Mouse (Mus musculus) heart, postnatal 4 days (tissue): Measurements from ENCODE around the gene Ccdc170. TPM values are rescaled to one million over a fixed set of nuclear protein-coding genes. Genes with fewer than 3 reads are reported as not detected.

ENCODE experiments used
- DNase-seq: peaks from one replicate; pipeline ENCODE4 v3.0.0; 2021
- total RNA-seq, 2 experiments: library from RNA; stranded (reverse); gene quantifications; 2 replicates each; pipeline ENCODE4 v1.2.3; 2021

Gene Ccdc170
- total RNA-seq, 2 experiments from 2014 or later: 0.19 to 0.23 TPM

GRCm38 (mm10) chr10:4522116-4522515 lies 39.8 kb downstream of the Ccdc170 start:
- DNase-seq: no peak

GRCm38 (mm10) chr10:4523078-4523477 lies 40.8 kb downstream of the Ccdc170 start:
- no peak for DNase-seq

GRCm38 (mm10) chr10:4528043-4528442 lies 45.7 kb downstream of the Ccdc170 start:
- no peak for DNase-seq

- DNase-seq: no peak
Measured at GRCm38 (mm10) chr10:4530638-4531235, 48.4 kb downstream of the Ccdc170 start.

- no peak for DNase-seq
Measured at GRCm38 (mm10) chr10:4531933-4532332, 49.6 kb downstream of the Ccdc170 start.

- DNase-seq: no peak
Measured at GRCm38 (mm10) chr10:4532731-4533130, 50.4 kb downstream of the Ccdc170 start.

DNA sequence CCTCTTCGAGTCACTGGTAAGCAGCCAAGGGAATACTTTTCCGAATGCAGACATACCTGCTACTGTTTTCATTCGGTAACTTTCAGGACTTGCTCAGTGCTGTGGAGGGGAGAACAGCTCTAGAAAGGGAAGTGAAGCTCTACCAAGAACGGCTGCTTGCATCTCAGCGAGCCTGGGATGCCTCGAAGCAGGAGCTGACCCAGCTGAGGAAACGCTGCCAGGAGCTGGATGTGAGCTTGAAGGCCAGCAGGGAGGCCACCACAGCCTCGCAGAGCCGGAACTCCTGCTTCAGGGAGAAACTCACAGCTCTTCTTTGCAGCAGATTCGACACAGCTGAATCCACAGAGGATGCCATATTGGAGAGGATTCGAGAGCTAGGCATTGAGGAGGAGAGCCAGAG lies 51.6 kb downstream of the Ccdc170 start:
- peak; percentile 17 for DNase-seq

- peak; percentile 12 for DNase-seq
Measured at GRCm38 (mm10) chr10:4545550-4545949, 63.2 kb downstream of the Ccdc170 start.

GRCm38 (mm10) chr10:4553442-4554119 lies 71.3 kb downstream of the Ccdc170 start:
- DNase-seq: no peak

DNA sequence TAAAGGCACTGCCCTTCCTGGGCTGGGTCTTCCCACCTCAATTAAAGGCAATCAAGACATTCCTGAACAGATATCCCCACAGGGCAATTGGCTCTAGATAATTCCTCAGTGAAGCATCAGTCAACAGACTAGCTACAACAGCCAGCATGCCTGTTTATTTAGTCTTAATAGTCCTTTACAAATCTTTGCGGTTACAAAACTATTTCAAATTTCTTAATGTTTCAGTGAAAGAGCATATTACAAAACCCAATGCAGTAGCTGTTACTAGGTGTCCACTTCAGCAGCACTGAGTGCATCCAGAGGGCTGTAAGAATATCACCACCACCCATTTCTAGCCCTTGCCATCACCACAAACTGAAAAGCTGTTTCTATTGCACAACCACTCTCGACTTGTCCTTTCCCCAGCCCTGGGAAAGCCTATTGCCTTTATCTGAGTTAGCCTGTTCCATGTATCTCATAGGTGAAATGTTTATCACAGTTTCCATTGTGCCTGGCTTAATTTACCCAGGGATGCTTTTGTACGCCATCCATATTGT lies 74.6 kb downstream of the Ccdc170 start:
- DNase-seq: no peak

DNA sequence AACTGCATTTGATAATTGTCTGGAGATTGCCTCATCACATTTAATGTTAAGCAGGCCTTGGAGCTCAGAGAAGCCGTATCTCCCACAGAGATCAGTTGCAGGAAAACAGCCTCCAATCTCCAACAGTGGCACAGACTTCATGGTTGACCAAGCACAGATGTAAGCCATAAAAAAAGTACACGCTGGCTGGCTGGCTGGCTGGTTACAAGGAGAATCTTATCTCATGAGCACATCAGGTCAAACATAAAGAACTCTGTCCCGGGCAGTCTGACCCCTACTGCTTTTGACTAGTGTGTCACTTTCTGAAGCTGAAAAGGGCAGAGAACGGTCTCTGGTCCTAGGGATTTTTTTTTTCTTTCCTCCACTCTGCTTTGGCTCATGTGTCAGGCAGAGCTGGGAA lies 76.8 kb downstream of the Ccdc170 start:
- DNase-seq: no peak

GRCm38 (mm10) chr10:4565148-4565547 lies 82.8 kb downstream of the Ccdc170 start:
- DNase-seq: no peak

DNA sequence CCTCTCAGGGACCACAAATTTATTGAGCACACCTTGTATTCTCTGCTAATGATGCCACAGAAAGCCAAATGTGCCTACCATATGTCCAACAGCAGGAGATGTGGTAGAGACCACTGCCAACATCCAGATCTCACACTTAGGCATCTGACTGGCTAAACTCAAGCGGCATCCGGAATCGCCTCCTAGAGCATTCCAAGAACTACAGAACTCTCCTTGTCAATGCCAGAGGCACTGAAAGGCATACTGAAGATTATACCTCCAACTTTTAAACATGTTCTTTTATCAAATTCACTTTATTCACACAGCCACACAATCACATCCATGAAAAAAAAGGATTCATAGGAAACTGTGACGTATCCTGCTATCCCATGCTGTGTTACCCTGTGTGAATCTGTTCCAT lies 88.5 kb downstream of the Ccdc170 start:
- DNase-seq: no peak

DNA sequence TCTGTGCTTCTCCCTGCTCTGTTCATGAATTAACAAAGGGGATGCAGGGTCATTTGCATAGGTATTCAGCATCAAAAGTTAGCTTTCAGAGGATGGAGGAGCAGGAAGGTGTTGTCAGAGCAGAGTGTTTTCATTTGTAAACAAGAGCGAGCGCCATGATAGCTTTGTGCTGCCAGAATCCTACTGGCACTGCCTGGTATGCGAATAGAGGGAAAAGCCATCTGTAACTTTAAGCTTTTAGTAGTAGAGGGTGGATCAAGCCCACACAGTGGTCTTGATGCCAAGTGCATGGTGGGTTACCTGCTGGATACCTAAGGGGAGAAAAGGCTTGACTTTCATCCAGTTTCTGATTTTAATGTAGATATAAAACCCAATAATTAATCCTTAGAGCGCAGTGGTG lies 89.0 kb downstream of the Ccdc170 start:
- DNase-seq: no peak

- no peak for DNase-seq
Measured at GRCm38 (mm10) chr10:4581905-4582304, 99.6 kb downstream of the Ccdc170 start.

- DNase-seq: no peak
Measured at GRCm38 (mm10) chr10:4586691-4587090, 104.4 kb downstream of the Ccdc170 start.

DNA sequence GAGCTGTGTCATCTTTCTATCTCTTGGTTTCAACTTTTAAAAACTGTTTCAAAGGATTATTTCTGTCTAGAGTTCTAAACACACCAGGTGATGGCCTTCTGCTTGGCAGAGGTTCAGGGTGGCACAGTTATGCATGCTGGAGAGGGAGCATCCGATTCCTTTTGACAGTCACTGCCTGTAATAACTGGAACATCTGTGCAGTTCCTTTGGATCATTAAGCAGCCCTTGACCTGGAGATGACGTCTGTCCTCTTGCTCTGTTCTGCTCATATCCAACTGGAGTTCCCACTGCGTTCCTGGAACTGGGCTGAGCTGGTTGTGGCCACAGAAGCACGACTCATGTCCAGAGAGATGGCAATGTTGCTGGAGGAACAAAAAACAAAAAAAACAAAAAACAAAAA lies 107.3 kb downstream of the Ccdc170 start:
- DNase-seq: no peak

DNA sequence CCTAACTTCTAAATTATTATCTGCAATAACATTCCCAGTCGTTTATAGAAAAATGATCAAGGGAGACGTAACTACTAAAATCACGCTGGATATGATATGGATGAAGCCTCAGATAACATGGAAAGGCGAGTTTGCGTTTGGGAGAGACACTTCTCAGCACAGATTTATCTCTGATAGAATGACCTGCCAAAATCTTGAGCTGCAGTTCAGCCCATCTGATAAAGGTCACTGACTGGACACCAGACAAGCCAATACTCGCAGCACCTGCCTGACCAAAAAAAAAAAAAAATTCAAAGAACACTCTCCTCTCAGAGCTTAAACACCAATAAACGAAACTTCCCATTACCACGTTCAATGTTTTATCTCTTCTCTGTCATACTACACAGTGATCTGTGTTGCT lies 108.7 kb downstream of the Ccdc170 start:
- DNase-seq: no peak

- DNase-seq: no peak
Measured at GRCm38 (mm10) chr10:4593828-4594227, 111.5 kb downstream of the Ccdc170 start.

- DNase-seq: no peak
Measured at GRCm38 (mm10) chr10:4597211-4597610, 114.9 kb downstream of the Ccdc170 start.

GRCm38 (mm10) chr10:4598244-4598842 lies 116.0 kb downstream of the Ccdc170 start:
- DNase-seq: peak; percentile 71

DNA sequence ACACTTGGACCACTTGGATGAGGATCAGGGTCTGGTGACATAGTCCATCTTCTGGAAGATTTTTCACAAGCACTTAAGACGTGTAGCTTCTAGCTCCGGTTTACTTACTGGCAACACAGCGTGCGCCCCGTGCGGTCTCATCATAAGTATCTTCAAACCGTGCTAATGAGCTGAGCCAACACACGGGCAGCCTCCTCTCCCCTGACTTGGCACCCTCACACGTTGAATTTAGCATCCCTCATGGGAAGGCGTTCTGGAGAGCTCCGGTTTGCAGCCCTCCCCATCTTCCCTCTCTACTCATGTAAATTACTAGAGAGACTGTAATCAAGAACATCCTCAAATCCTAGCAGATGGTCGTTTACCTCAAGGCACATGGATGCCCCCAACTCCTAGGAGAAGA lies 116.6 kb downstream of the Ccdc170 start:
- DNase-seq: no peak

DNA sequence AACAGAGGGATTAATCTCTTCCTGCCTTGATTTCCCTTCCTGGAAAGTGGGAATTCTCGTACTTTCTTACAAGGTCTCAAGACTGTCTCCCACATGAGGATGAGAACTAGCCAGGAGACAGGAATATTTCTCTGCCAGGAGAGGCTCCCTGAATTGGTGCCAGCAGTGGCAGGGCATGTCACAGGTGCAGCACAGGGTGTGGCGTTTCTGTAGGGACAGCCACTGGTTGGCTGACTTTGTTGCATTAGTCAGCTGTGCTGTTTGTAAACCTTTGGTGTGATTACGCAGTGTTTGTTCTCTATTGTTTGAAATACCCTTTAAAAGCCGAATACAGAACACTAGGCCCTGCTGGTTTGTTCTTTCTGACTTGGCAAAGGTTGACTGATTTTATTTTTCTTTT lies 117.3 kb downstream of the Ccdc170 start:
- no peak for DNase-seq
